Mouse (Mus musculus) C3H10T1/2 (cell line): Measurements from ENCODE around the gene Zfp429. TPM values are rescaled to one million over a fixed set of nuclear protein-coding genes. Genes with fewer than 3 reads are reported as not detected.

Source experiments
- polyA plus RNA-seq, 2 experiments: library from polyadenylated mRNA; unstranded; fragments of >200 nt; fragmentation: generic; extraction: Trizol; gene quantifications; one replicate each; pipeline ENCODE4 v1.2.1; 2012; ENCODE audit warnings: missing spikeins in 2 of 2

Gene Zfp429
- 1 to 10 TPM in 1 of 2 experiments, under 1 TPM in 1; 0.19 to 3.6 TPM for polyA plus RNA-seq

GRCm38 (mm10) chr13:67399183-67399903, at the start of gene Zfp429:
Zfp429 (minus strand) TSS chr13:67399819.

GRCm38 (mm10) chr13:67421207-67421857, 21.7 kb upstream of the Zfp429 start, which contains the start of gene Zfp459:
Zfp459 (minus strand) TSS chr13:67421418.

GRCm38 (mm10) chr13:67375050-67375911, 24.3 kb downstream of the Zfp429 start, which contains the start of the genes Gm28041 and Zfp456:
Gm28041 (minus strand) TSS chr13:67375733.
Zfp456 (minus strand) TSS chr13:67375810.

GRCm38 (mm10) chr13:67360131-67360744, 39.4 kb downstream of the Zfp429 start, which contains the start of the genes Gm28044 and Zfp953:
Gm28044 (minus strand) TSS chr13:67360536.
Zfp953 (minus strand) TSS chr13:67360605.

Other genes with a start within 250 kb of the Zfp429 start
- gene Rsl1, start 226.6 kb downstream of the Zfp429 start, polyA plus RNA-seq, result under 1 TPM; 0.05 to 0.79 TPM
- gene Zfp455, start 205.3 kb downstream of the Zfp429 start, polyA plus RNA-seq, result under 1 TPM in 1 of 2 experiments, not detected in 1; 0.31 TPM
- under 1 TPM; 0.01 to 0.17 TPM for gene Zfp458, start 121.4 kb downstream of the Zfp429 start, polyA plus RNA-seq
- under 1 TPM in 1 of 2 experiments, not detected in 1; 0.63 TPM for gene Zfp457, start 93.3 kb downstream of the Zfp429 start, polyA plus RNA-seq
- gene Zfp595, start 67.2 kb downstream of the Zfp429 start, polyA plus RNA-seq, result under 1 TPM; 0.06 to 0.68 TPM
- 1 to 10 TPM in 1 of 2 experiments, under 1 TPM in 1; 0.16 to 2.3 TPM for gene Gm28044, start 39.3 kb downstream of the Zfp429 start, polyA plus RNA-seq
- gene Zfp953, start 39.2 kb downstream of the Zfp429 start, polyA plus RNA-seq, result under 1 TPM; 0.04 to 0.35 TPM
- 1 to 10 TPM in 1 of 2 experiments, under 1 TPM in 1; 0.82 to 3.3 TPM for gene Gm28041, start 24.1 kb downstream of the Zfp429 start, polyA plus RNA-seq
- gene Zfp456, start 24.0 kb downstream of the Zfp429 start, polyA plus RNA-seq, result under 1 TPM; 0.02 to 0.30 TPM
- not detected for gene Zfp459, start 21.6 kb upstream of the Zfp429 start, polyA plus RNA-seq
- 1 to 10 TPM in 1 of 2 experiments, under 1 TPM in 1; 0.05 to 1.8 TPM for gene Zfp874a, start 51.8 kb upstream of the Zfp429 start, polyA plus RNA-seq
- 1 to 10 TPM in 1 of 2 experiments, under 1 TPM in 1; 0.08 to 1.9 TPM for gene Zfp874b, start 84.4 kb upstream of the Zfp429 start, polyA plus RNA-seq
- gene Zfp58, start 100.7 kb upstream of the Zfp429 start, polyA plus RNA-seq, result 1 to 10 TPM in 1 of 2 experiments, under 1 TPM in 1; 0.16 to 2.1 TPM
- gene Gm26965, start 126.3 kb upstream of the Zfp429 start, polyA plus RNA-seq, result not detected
- gene Zfp87, start 126.4 kb upstream of the Zfp429 start, polyA plus RNA-seq, result 10 to 100 TPM; 13.1 to 51.3 TPM
- under 1 TPM; 0.07 to 0.77 TPM for gene Zfp748, start 154.0 kb upstream of the Zfp429 start, polyA plus RNA-seq
- gene Zfp729b, start 209.9 kb upstream of the Zfp429 start, polyA plus RNA-seq, result under 1 TPM; 0.02 to 0.58 TPM
- gene Gm49345, start 237.9 kb upstream of the Zfp429 start, polyA plus RNA-seq, result under 1 TPM in 1 of 2 experiments, not detected in 1; 0.17 TPM
- 1 to 10 TPM in 1 of 2 experiments, under 1 TPM in 1; 0.16 to 1.4 TPM for gene Zfp729a, start 238.0 kb upstream of the Zfp429 start, polyA plus RNA-seq